Mouse (Mus musculus) testis, postnatal 10 days (tissue): ENCODE results near the gene Sin3b.

Experiments used
- DNase-seq: peaks from one replicate; pipeline ENCODE4 v3.0.0; 2021; ENCODE audit warnings: low spot score

Gene Sin3b

GRCm38 (mm10) chr8:72753781-72754180 is 30.7 kb downstream of the Sin3b start:
- DNase-seq: peak; percentile 22

DNA sequence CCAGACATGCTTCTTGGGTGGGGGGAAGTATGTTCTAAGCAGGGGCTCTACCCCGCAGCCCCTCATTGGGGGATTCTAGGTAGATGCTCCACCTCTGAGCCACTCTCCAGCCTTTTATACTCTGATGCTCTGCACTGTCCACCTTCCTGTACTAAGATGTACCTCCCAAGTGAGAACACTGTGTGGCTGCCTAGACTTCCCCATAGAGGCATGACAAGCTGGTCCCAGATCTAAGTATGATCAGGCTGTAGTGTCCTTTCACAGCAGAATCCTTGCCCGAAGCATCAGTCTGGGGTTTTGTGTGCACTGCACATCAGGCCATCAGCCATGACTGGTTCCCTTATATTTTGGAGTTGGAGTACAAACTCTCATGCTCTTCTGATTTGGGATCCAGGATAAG is 32.9 kb downstream of the Sin3b start:
- peak; percentile 20 for DNase-seq

DNA sequence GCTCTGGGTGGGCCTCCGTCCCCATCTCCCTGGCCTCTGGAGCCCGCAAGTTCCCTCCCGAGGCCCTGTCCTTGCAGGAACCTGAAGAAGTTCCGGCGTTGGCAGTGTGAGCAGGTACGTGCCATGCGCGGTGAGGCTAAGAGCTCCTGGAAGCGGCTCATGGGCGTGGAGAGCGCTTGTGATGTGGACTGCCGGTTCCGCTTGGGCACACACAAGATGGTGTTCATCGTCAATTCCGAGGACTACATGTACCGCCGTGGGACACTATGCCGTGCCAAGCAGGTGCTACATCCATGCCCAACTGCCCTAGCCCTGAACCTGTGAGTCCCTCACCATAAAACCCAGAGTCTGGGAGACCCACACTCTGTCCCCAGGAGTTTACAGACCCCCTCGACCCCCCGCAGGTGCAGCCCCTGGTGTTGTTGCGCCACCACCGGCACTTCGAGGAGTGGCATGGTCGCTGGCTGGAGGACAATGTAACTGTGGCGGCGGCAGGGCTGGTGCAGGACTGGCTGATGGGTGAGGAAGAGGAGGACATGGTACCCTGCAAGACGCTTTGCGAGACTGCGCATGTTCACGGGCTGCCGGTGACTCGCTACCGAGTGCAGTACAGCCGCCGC is 33.8 kb downstream of the Sin3b start:
- DNase-seq: peak; percentile 38

DNA sequence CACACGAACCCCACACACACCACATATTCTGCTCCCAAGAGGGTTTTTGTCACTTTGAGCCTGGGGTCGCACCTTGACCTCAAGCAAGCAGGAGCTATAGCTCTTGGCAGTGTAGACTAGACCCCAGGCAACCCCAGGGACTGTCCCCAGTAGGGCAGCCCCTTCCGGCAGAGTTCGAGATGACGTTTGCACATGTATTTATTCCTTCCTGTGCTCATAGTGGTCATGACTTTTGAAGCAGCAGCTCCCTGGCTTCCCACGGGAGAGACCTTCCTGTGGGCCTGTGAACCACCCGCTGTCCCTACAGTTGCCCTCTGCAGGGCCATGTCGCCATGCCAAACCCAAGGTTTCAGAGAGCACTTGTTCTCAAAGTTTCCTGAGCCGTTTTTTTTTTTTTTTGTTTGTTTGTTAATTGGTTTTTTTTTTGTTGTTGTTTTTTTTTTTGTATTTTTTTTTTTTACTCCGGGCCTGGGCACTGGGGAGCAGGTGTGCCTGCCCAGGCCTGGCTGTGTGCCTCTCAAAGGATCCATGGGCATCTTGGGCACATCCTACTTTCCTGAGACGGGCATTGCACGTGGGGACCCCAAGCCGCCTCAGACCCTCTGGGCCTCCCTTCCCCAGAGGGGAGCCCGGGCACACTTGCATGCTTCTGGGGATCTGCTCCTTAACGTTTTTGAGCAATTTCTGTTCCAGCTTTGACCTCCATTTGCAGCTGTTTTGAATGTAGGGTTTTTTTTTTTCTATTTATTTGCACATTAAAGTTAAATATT is 34.5 kb downstream of the Sin3b start:
- DNase-seq: peak; percentile 41

GRCm38 (mm10) chr8:72758310-72758709 is 35.2 kb downstream of the Sin3b start:
- peak; percentile 25 for DNase-seq

DNA sequence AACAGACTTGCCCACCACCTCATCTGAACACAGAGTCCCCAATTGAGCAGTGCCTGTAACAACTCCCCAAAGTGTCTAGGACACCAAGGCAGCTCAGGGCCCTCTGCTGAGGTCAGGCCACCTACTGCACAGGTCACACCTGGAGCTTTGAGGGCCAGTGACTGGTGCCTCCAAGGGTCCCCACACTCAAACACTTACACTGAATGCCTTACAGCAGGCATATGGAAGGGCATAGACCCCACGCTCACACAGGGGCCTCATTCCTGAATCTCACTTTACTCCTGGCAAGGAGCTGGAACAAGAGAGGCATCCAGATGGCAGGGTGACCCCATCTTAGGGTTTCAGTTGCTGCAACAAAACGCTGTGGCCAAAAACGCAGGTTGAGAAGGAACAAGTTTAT is 37.1 kb downstream of the Sin3b start:
- DNase-seq: peak; percentile 27

DNA sequence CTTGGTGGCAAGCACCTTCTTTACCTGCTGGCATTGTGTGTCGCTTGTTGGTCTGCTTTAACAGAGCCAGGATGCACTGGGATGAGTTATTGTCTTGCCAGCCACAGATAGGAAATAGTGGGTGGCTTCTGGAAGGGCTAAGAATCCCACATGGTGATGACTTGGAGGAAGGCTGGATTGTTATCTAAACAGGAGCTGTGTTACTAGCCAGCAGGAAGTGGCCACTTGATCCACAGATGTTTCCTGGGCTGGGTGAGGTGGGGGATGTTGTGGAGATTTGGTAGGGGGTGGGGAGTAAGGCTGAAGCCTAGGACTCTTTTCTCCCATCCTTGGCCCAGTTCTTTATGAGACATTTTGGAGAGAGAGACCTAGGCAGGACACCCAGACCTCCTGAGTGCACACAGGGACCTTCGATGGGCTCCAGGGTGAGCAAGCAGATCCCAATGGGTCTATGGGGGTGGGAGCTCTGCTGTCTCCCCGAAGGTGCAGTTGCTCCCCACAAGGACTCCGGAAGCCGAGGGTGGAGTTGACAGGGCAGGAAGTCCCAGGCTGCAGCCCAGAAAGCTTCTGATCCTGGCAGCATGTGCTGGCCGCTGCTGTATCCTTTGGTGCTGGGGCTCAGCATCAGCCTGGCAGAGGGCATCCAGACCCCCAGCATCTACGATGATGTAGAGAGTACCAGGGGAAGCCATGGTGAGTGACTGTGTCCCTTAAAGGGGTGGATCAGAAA is 38.4 kb downstream of the Sin3b start, which contains the start of gene F2rl3:
Gene F2rl3 (plus strand): TSS at position 559 of the 730 bp plus-strand sequence.
- DNase-seq: peak; percentile 38

GRCm38 (mm10) chr8:72762306-72762705 is 39.2 kb downstream of the Sin3b start:
- peak; percentile 36 for DNase-seq

GRCm38 (mm10) chr8:72765696-72766095 is 42.6 kb downstream of the Sin3b start:
- DNase-seq: peak; percentile 26

DNA sequence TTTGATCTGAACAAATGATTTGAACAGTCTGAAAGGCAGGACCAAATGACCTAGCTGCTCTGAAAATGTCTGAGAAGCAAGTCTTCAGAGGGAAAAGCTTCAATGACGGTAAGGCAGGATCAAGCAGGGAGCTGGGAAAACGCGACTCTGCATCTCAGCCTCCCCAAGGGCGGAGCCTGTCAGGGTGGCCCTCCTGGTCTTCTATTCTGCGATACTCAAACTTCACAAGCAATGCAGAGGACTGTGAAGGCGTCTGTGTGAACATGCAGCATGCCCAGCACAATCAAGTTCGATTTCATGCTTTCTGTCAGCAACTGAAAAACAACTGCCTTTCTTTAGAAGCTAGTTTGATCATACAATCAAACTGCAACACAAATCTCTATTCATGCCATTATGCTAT is 43.7 kb downstream of the Sin3b start:
- DNase-seq: no peak

GRCm38 (mm10) chr8:72777797-72778196 is 54.7 kb downstream of the Sin3b start:
- DNase-seq: no peak

GRCm38 (mm10) chr8:72780644-72781043 is 57.6 kb downstream of the Sin3b start:
- no peak for DNase-seq

DNA sequence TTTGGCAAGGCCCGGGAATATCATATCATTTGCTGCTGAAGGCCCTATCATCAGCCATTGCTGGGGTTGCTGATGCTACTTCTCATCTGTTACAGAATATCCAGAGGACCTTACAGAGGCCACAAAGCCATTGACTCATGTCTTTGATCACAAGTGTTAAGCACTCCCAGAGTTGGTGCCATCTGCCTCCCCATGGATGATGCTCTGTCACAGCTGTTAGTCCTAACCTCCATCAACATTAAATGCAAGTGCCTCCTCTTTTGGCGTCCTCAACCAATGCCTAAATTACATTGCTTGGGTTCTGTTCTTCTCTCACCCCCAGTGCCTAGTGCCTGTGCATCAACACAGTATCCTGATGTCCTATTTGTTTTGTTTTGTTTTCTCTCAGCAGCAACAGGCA is 78.5 kb downstream of the Sin3b start:
- no peak for DNase-seq
